Mouse (Mus musculus) activated CD4-positive, CD25-positive, alpha-beta regulatory T cell (primary cell): Measurements from ENCODE around the gene Cysltr2. TPM values are rescaled to one million over a fixed set of nuclear protein-coding genes. Genes with fewer than 3 reads are reported as not detected.

Experiments
- polyA plus RNA-seq, 2 experiments: library from polyadenylated mRNA; unstranded; fragments of 100-300 nt; shearing (Covaris generic); gene quantifications; one replicate each; pipeline ENCODE4 v1.2.1; 2017

Gene Cysltr2
- 10 to 100 TPM; 22.2 to 35.6 TPM for polyA plus RNA-seq

GRCm38 (mm10) chr14:73048937-73049336 is at the start of gene Cysltr2:
Gene Cysltr2, minus strand, starts transcription at chr14:73049114.

Other genes with a start within 250 kb of the Cysltr2 start
- gene Rcbtb2, start 73.9 kb upstream of the Cysltr2 start, polyA plus RNA-seq = 10 to 100 TPM; 69.7 to 91.7 TPM
- gene Lpar6, start 188.8 kb upstream of the Cysltr2 start, polyA plus RNA-seq = 10 to 100 TPM; 13.4 to 30.2 TPM